ENCODE assay signal across 8 mouse cellular contexts in the genomic region with DNA sequence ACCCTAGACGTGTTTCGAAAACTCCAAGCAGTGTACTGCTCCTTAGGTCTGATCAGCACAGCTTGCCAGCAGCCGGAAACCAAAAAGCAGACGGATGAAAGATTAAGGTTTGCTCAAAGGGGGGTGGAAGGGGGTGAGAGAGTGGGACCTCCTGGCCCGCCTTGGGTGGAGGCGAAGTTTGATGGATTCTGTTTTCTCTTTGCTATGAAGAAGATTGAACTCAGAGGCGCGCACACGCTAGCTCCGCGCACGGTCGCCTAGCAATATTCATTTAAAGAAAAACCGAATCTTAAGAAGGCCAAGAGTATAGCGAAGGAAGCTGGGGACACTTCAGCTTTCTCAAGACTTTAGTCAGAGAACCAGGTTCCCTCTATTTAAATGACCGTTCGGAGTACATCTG. TPM values are rescaled to one million over a fixed set of nuclear protein-coding genes. Genes with fewer than 3 reads are reported as not detected.
DNase-seq lines count a peak whose midpoint lies in the region; ATAC-seq and TF ChIP-seq lines count a peak whose summit lies in the region.

A gene (plus strand): TSS at position 35 of the 400 bp plus-strand sequence.

- H3K27ac ChIP-seq in hindbrain, embryonic 13.5 days, result peak within 1 kb of the TSS; percentile 82
- H3K27ac ChIP-seq in left cerebral cortex, adult 2 months, result peak within 1 kb of the TSS; percentile 91

- peak; percentile 62 for ATAC-seq in hindbrain, embryonic 13.5 days (ENCODE audit: low FRiP score)

- H3K4me2 ChIP-seq in hindbrain, embryonic 13.5 days, result peak within 1 kb of the TSS; percentile 76

- H3K36me3 ChIP-seq in hindbrain, embryonic 13.5 days, result peaks cover 4% of the 10 kb centered on the region; the same call in 1 of the 2 replicates

- peak; percentile 17 for DNase-seq in right cerebral cortex, adult 18-20 months
- DNase-seq in right cerebral cortex, postnatal 14 days, result no peak
- DNase-seq in cerebellum, postnatal 10 days, result peak; percentile 44 to 50
- DNase-seq in frontal cortex, postnatal 36 days (ENCODE audit: low spot score in 2 of 2), result peak; percentile 19 to 41
- peak; percentile 16 to 17 for DNase-seq in left cerebral cortex, adult 2 months (ENCODE audit: extremely low spot score in 1 of 2, low spot score in 2 of 2)
- DNase-seq in lung, postnatal 4 days, result peak; percentile 50 to 59
- DNase-seq in spleen, adult 18-20 months, result peak; percentile 16 to 40

- no peak for TF ChIP-seq CTCF in left cerebral cortex, adult 2 months (IDR thresholded peaks at IDR 0.05)

- H3K4me3 ChIP-seq in hindbrain, embryonic 13.5 days, result peak within 1 kb of the TSS; percentile 82
- peak within 1 kb of the TSS; percentile 80 for H3K4me3 ChIP-seq in left cerebral cortex, adult 2 months

- WGBS in hindbrain, embryonic 13.5 days, result 4% methylated on average over 17 of the region's 17 CpGs

- no peaks in the 10 kb centered on the region for H3K9me3 ChIP-seq in hindbrain, embryonic 13.5 days

- intact Hi-C loops in left cerebral cortex, adult 2 months (cut with DNase I), result no loop called here

- H3K27me3 ChIP-seq in hindbrain, embryonic 13.5 days, result 0 out of 2 replicates have a peak, but pooled peaks cover 2% of the 10 kb centered on the region

- H3K9ac ChIP-seq in hindbrain, embryonic 13.5 days, result peak within 1 kb of the TSS; percentile 79

- H3K4me1 ChIP-seq in hindbrain, embryonic 13.5 days (replicated peaks), result peaks cover 16% of the 10 kb centered on the region

RNA-seq across cellular contexts. Expression of the gene that starts here (rescaled TPM):
- 18.5 and 19.8 TPM in 2 replicates for polyA plus RNA-seq in hindbrain, embryonic 13.5 days (2015; fragmentation: Nextera tagmentation; extraction: Ambion mirVana)
- total RNA-seq in left cerebral cortex, adult 2 months (2021), result 10 to 100 TPM; 14.1 to 15.1 TPM
